Mouse (Mus musculus) spleen, postnatal 4 days (tissue): Measurements from ENCODE around the gene Trp53tg5.

Experiments
- DNase-seq, 2 experiments: peaks; one replicate each; pipeline ENCODE4 v3.0.0; 2022; ENCODE audit warnings: low spot score in 2 of 2

Trp53tg5 gene

GRCm38 (mm10) chr2:164473624-164474023 is at the start of gene Trp53tg5:
Gene Trp53tg5, minus strand, starts transcription at chr2:164473724.
- no peak for DNase-seq

GRCm38 (mm10) chr2:164522280-164522679 is 48.8 kb upstream of the Trp53tg5 start:
- no peak for DNase-seq

- peak in 1 of 2 experiments; percentile 40 for DNase-seq
Observed at GRCm38 (mm10) chr2:164521841-164522240, 48.3 kb upstream of the Trp53tg5 start.

GRCm38 (mm10) chr2:164520782-164521181 is 47.3 kb upstream of the Trp53tg5 start:
- DNase-seq: peak; percentile 53 to 76

- DNase-seq: no peak
Observed at GRCm38 (mm10) chr2:164519171-164519526, 45.6 kb upstream of the Trp53tg5 start.

GRCm38 (mm10) chr2:164518266-164519170 is 45.0 kb upstream of the Trp53tg5 start:
- DNase-seq: no peak

- peak; percentile 58 to 83 for DNase-seq
Observed at GRCm38 (mm10) chr2:164517485-164518221, 44.1 kb upstream of the Trp53tg5 start.

GRCm38 (mm10) chr2:164516592-164516991 is 43.1 kb upstream of the Trp53tg5 start:
- DNase-seq: no peak

GRCm38 (mm10) chr2:164515897-164516296 is 42.4 kb upstream of the Trp53tg5 start:
- DNase-seq: no peak

- no peak for DNase-seq
Observed at GRCm38 (mm10) chr2:164514916-164515315, 41.4 kb upstream of the Trp53tg5 start.

GRCm38 (mm10) chr2:164513389-164513788 is 39.9 kb upstream of the Trp53tg5 start:
- no peak for DNase-seq

- DNase-seq: no peak
Observed at GRCm38 (mm10) chr2:164512121-164512909, 38.8 kb upstream of the Trp53tg5 start.

- no peak for DNase-seq
Observed at GRCm38 (mm10) chr2:164510621-164511190, 37.2 kb upstream of the Trp53tg5 start.

GRCm38 (mm10) chr2:164507811-164508210 is 34.3 kb upstream of the Trp53tg5 start:
- DNase-seq: no peak

- no peak for DNase-seq
Observed at GRCm38 (mm10) chr2:164505619-164506347, 32.3 kb upstream of the Trp53tg5 start.

- DNase-seq: no peak
Observed at GRCm38 (mm10) chr2:164504919-164505318, 31.4 kb upstream of the Trp53tg5 start.

GRCm38 (mm10) chr2:164500511-164500910 is 27.0 kb upstream of the Trp53tg5 start:
- DNase-seq: no peak

- DNase-seq: no peak
Observed at GRCm38 (mm10) chr2:164499317-164499716, 25.8 kb upstream of the Trp53tg5 start.

- no peak for DNase-seq
Observed at GRCm38 (mm10) chr2:164497691-164498268, 24.3 kb upstream of the Trp53tg5 start.

GRCm38 (mm10) chr2:164496847-164497690 is 23.5 kb upstream of the Trp53tg5 start, which contains the start of gene Pigt:
Gene Pigt, plus strand, starts transcription at chr2:164497520.
- peak; percentile 82 to 91 for DNase-seq
